Mouse (Mus musculus) forebrain, embryonic 13.5 days (tissue): ENCODE measurements around the gene Parvg. TPM values are rescaled to one million over a fixed set of nuclear protein-coding genes. Genes with fewer than 3 reads are reported as not detected.

Source experiments
- ATAC-seq: fragments of 200-750 bp; cut with Nextera tagmentation; 2 replicates; pipeline ENCODE4 v1.8.0; 2017
- H3K27ac ChIP-seq: fragments of 300-500 bp; sonication (generic); 2 replicates; pipeline ENCODE4 v1.5.1; 2015; ENCODE audit warnings: inconsistent platforms, mild to moderate bottlenecking, moderate library complexity
- H3K27me3 ChIP-seq: fragments of 300-500 bp; sonication (generic); 2 replicates; pipeline ENCODE4 v1.6.1; 2015; ENCODE audit warnings: mild to moderate bottlenecking, inconsistent platforms
- H3K36me3 ChIP-seq: fragments of 300-500 bp; sonication (generic); 2 replicates; pipeline ENCODE4 v1.6.1; 2015; ENCODE audit warnings: mild to moderate bottlenecking, inconsistent platforms; ENCODE audit not compliant: poor library complexity, severe bottlenecking
- H3K4me1 ChIP-seq: fragments of 300-500 bp; sonication (generic); 2 replicates; pipeline ENCODE4 v1.6.1; 2015; ENCODE audit warnings: inconsistent platforms
- H3K4me2 ChIP-seq: fragments of 300-500 bp; sonication (generic); 2 replicates; pipeline ENCODE4 v1.6.1; 2015; ENCODE audit warnings: inconsistent platforms, mild to moderate bottlenecking, moderate library complexity
- H3K4me3 ChIP-seq: fragments of 300-500 bp; sonication (generic); 2 replicates; pipeline ENCODE4 v1.5.1; 2015; ENCODE audit warnings: mild to moderate bottlenecking, inconsistent platforms
- H3K9ac ChIP-seq: fragments of 300-500 bp; sonication (generic); 2 replicates; pipeline ENCODE4 v1.6.1; 2015; ENCODE audit warnings: mild to moderate bottlenecking, inconsistent platforms
- H3K9me3 ChIP-seq: fragments of 300-500 bp; sonication (generic); replicated peaks from 2 replicates; pipeline ENCODE4 v1.6.1; 2016; ENCODE audit warnings: inconsistent platforms
- whole genome bisulfite sequencing: fragments of 180-500 bp; shearing (Covaris S2); methylation state at CpG from one replicate; pipeline ENCODE4 v1.1.7; 2015; 5-methylcytosine and 5-hydroxymethylcytosine counted together
- polyA plus RNA-seq: library from polyadenylated mRNA; unstranded; fragments of >200 nt; fragmentation: Nextera tagmentation; extraction: Ambion mirVana; gene quantifications from 2 replicates; pipeline ENCODE4 v1.2.1, GENCODE M21; 2015

The Parvg gene
- polyA plus RNA-seq, 1 experiment from 2014 or later, result 0.66 TPM

DNA sequence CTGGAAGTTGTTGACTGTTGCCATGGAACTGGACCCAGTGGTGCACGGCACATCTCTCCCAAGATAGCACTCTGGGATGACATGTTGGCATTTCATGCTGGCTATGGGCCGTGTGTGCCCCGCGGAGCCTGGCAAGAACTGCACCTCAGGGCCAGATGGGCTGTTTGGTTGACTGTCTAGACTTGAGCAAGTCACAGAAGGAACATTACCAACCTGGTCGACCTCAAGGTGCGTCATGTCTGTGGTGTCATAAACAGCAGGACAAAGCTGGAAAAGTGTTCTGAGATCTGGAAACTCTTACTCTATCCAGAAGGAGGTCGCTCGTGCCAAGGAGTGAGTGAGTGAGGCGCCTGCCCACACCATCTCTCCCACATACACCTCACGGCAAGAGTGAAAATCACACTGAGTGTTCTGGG is 42.8 kb downstream of the Parvg start:
- Histone ChIP-seq H3K4me3 (no peak overlapping the region), H3K9me3 (no peaks in the 10 kb centered on the region; the same call in 1 of the 2 replicates), H3K4me1 (0 out of 2 replicates have a peak, but pooled peaks cover 4% of the 10 kb centered on the region), H3K9ac (no peak overlapping the region), H3K27me3 (no peaks in the 10 kb centered on the region), H3K36me3 (no peaks in the 10 kb centered on the region), H3K4me2 (no peak overlapping the region), H3K27ac (no peak overlapping the region)
- 88% methylated on average over 10 of the region's 10 CpGs for WGBS
- ATAC-seq, result no peak

GRCm38 (mm10) chr15:84367402-84367801 is 43.6 kb downstream of the Parvg start:
- no peak overlapping the region for H3K27ac ChIP-seq
- 0 out of 2 replicates have a peak, but pooled peaks cover 4% of the 10 kb centered on the region for H3K4me1 ChIP-seq
- no peaks in the 10 kb centered on the region for H3K36me3 ChIP-seq
- H3K4me2 ChIP-seq, result no peak overlapping the region
- ATAC-seq, result no peak
- WGBS, result 77% methylated on average over 8 of the region's 8 CpGs
- H3K9ac ChIP-seq, result no peak overlapping the region
- no peaks in the 10 kb centered on the region for H3K27me3 ChIP-seq
- H3K4me3 ChIP-seq, result no peak overlapping the region
- no peaks in the 10 kb centered on the region; the same call in 1 of the 2 replicates for H3K9me3 ChIP-seq

DNA sequence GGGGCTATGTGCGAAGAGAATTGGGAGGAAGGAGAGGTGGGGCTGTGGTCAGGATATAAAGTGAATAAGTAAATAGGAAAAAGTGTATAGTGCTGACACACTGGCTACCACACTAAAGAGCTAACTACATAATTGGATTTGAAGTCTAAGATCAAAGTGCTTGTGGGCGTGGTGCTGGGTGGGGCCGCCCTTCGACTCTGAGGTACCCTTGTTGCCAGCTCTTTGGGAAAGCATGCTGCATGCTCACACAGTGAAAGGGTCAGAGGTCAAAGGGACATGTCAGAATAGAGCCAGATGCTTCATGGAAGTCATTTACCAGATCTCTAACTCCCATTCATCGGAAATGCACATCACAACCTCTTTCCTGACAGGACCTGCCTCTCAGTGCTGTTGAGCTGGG is 49.0 kb downstream of the Parvg start:
- H3K4me1 ChIP-seq, result peaks cover 6% of the 10 kb centered on the region; the same call in 1 of the 2 replicates
- H3K36me3 ChIP-seq, result no peaks in the 10 kb centered on the region
- H3K27me3 ChIP-seq, result no peaks in the 10 kb centered on the region
- no peak overlapping the region for H3K4me3 ChIP-seq
- H3K4me2 ChIP-seq, result no peak overlapping the region
- 74% methylated on average over 5 of the region's 5 CpGs for WGBS
- H3K9ac ChIP-seq, result no peak overlapping the region
- H3K27ac ChIP-seq, result no peak overlapping the region
- peaks cover 13% of the 10 kb centered on the region for H3K9me3 ChIP-seq
- ATAC-seq, result no peak

DNA sequence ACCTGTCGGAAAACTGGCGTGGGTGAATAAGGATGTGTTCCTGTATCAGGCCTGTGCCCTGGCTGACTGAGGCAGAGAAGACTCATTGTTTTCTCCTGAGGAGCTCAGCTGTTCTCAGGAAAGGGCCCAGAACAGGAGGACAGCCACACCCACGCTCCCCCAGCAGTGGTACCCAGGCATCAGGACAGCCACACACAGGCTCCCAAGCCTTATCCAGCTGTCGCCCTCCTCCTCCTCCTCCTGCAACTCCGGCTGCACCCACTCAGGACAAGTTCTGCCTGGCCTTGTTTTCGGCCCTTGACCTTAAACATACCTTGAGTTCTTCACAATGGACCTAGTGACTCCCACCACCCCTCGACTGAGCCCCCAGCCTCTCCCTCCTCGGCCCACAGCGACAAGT is 54.9 kb downstream of the Parvg start:
- Histone ChIP-seq H3K27me3 (no peaks in the 10 kb centered on the region), H3K4me2 (no peak overlapping the region), H3K27ac (no peak overlapping the region), H3K36me3 (no peaks in the 10 kb centered on the region; the same call in none of the 2 replicates), H3K4me3 (no peak overlapping the region), H3K4me1 (no peaks in the 10 kb centered on the region), H3K9me3 (peaks cover 13% of the 10 kb centered on the region), H3K9ac (no peak overlapping the region)
- ATAC-seq, result no peak
- 74% methylated on average over 9 of the region's 9 CpGs for WGBS

GRCm38 (mm10) chr15:84380181-84380580 is 56.4 kb downstream of the Parvg start:
- no peaks in the 10 kb centered on the region for H3K4me1 ChIP-seq
- H3K27ac ChIP-seq, result no peak overlapping the region
- no peaks in the 10 kb centered on the region; the same call in none of the 2 replicates for H3K36me3 ChIP-seq
- no peak overlapping the region for H3K4me2 ChIP-seq
- WGBS, result 87% methylated on average over 10 of the region's 10 CpGs
- no peak overlapping the region for H3K9ac ChIP-seq
- peaks cover 2% of the 10 kb centered on the region for H3K9me3 ChIP-seq
- no peak for ATAC-seq
- no peak overlapping the region for H3K4me3 ChIP-seq
- H3K27me3 ChIP-seq, result no peaks in the 10 kb centered on the region

DNA sequence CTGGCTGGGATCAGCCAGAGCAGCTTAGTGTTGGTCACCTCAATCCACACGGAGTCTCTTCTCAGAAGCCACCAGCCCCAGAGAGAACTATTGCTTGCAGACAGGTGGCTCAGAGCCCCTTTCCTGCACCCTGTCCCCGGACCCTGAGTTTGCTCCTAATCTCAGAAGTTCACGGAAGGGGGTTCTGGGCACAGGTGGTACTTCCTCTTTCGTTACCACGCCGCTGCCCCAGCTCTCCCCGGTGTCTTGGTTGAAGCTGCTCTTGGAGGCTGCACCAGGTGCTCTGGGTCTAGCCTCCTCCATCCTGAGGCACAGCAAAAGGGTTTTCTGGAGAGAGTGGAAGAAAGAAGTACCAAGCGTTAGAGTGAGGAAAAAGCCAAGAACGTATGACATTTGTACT is 60.2 kb downstream of the Parvg start:
- Histone ChIP-seq H3K9me3 (peaks cover 18% of the 10 kb centered on the region), H3K9ac (no peak overlapping the region), H3K4me1 (no peaks in the 10 kb centered on the region), H3K27ac (no peak overlapping the region), H3K27me3 (no peaks in the 10 kb centered on the region), H3K4me2 (no peak overlapping the region), H3K4me3 (no peak overlapping the region), H3K36me3 (peaks cover 9% of the 10 kb centered on the region)
- WGBS, result 95% methylated on average over 9 of the region's 9 CpGs
- no peak for ATAC-seq

DNA sequence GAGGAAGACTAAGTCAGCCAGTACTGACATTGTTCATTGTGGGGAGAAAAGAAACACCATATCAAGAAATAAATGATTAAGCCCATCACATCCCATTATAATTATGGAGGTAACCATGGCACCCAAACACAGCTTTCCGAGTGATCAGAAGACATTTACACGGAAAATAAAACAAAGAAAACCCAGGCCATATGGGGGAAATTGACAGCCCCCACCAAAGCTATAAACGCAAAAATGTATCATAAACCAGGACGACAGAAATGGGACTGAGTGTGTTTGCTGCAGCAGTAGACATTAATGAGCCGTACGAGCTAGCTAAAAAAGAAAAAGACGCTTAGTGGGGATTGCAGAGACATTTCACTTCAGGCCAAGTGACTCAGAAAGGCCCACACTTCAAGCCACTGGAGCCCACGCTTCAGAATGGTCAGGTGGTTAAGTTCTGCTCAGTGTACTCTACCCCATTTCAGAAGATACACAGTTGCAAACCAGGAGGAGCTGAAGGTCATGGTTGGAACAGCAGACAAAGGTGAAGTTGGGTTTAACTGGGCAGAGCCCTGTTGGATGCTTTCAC is 62.3 kb downstream of the Parvg start:
- peaks cover 9% of the 10 kb centered on the region for H3K36me3 ChIP-seq
- no peak overlapping the region for H3K4me3 ChIP-seq
- H3K27ac ChIP-seq, result no peak overlapping the region
- no peaks in the 10 kb centered on the region; the same call in 1 of the 2 replicates for H3K27me3 ChIP-seq
- H3K9ac ChIP-seq, result no peak overlapping the region
- peaks cover 21% of the 10 kb centered on the region for H3K9me3 ChIP-seq
- no peaks in the 10 kb centered on the region for H3K4me1 ChIP-seq
- WGBS, result 85% methylated on average over 8 of the region's 8 CpGs
- H3K4me2 ChIP-seq, result no peak overlapping the region
- ATAC-seq, result no peak

DNA sequence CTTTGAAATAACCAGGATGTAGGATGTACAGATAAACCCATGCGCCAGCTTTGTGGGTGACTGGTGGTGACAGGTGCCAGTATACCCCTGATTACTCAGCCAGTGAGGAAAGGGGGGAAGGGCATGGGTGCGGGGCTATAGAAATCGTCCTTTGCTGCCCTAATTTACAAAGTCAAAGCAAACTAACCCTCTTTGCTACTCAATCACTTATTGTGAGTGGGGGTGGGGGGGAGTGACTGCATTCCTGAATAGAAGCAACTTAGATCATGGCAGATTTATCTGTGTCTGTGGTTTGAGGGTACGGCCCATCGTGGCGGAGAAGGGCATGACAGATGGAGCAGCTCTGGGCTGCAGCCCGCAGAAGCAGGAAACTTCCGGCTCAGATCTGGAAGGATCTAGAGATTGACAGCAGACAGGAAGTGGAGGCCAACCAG is 64.9 kb downstream of the Parvg start:
- Histone ChIP-seq H3K36me3 (peaks cover 13% of the 10 kb centered on the region; the same call in 1 of the 2 replicates), H3K27me3 (no peaks in the 10 kb centered on the region; the same call in 1 of the 2 replicates), H3K27ac (no peak overlapping the region), H3K9ac (no peak overlapping the region), H3K4me2 (no peak overlapping the region), H3K4me1 (peaks cover 10% of the 10 kb centered on the region), H3K9me3 (peaks cover 24% of the 10 kb centered on the region), H3K4me3 (no peak overlapping the region)
- ATAC-seq, result no peak
- 96% methylated on average over 8 of the region's 8 CpGs for WGBS

GRCm38 (mm10) chr15:84392131-84392530 is 68.3 kb downstream of the Parvg start:
- no peak overlapping the region for H3K4me2 ChIP-seq
- no peaks in the 10 kb centered on the region; the same call in 1 of the 2 replicates for H3K27me3 ChIP-seq
- peaks cover 18% of the 10 kb centered on the region for H3K9me3 ChIP-seq
- no peak overlapping the region for H3K4me3 ChIP-seq
- no peak overlapping the region for H3K27ac ChIP-seq
- WGBS, result 95% methylated on average over 4 of the region's 4 CpGs
- peaks cover 13% of the 10 kb centered on the region; the same call in 1 of the 2 replicates for H3K36me3 ChIP-seq
- H3K9ac ChIP-seq, result no peak overlapping the region
- peaks cover 13% of the 10 kb centered on the region for H3K4me1 ChIP-seq
- no peak for ATAC-seq

Other genes with a start within 250 kb of the Parvg start
- 40.3 and 43.3 TPM in 2 replicates for gene Sult4a1, start 218.3 kb upstream of the Parvg start, polyA plus RNA-seq
- not detected in 2 replicates for gene Pnpla5, start 200.9 kb upstream of the Parvg start, polyA plus RNA-seq
- 2.8 and 3.1 TPM in 2 replicates for gene Pnpla3, start 156.2 kb upstream of the Parvg start, polyA plus RNA-seq
- 84.4 and 91.5 TPM in 2 replicates for gene Samm50, start 131.8 kb upstream of the Parvg start, polyA plus RNA-seq
- gene Parvb, start 92.0 kb upstream of the Parvg start, polyA plus RNA-seq, result 2.1 and 2.6 TPM in 2 replicates
- 6.1 TPM in 2 replicates for gene Shisal1, start 123.1 kb downstream of the Parvg start, polyA plus RNA-seq
- 43.5 and 50.2 TPM in 2 replicates for gene Rtl6, start 233.8 kb downstream of the Parvg start, polyA plus RNA-seq